Mouse (Mus musculus) splenic B cell, adult 2 months (primary cell): ENCODE data around the gene Smarcb1.
A peak's percentile ranks its signal among the peaks of the same experiment; 100 is the strongest.

ENCODE experiments used
- DNase-seq: peaks from one replicate; pipeline ENCODE4 v3.0.0-alpha.2; 2011; ENCODE audit warnings: low read depth, low spot score
- H3K27me3 ChIP-seq: 2 replicates; pipeline ENCODE4 v1.6.1; 2012; ENCODE audit warnings: mild to moderate bottlenecking, low read length, moderate library complexity, mixed read lengths; ENCODE audit not compliant: control insufficient read depth, poor library complexity, insufficient read depth, severe bottlenecking
- H3K36me3 ChIP-seq: 2 replicates; pipeline ENCODE4 v1.6.1; 2012; ENCODE audit warnings: mild to moderate bottlenecking, low read length, moderate library complexity, mixed read lengths; ENCODE audit not compliant: control insufficient read depth, poor library complexity, insufficient read depth, severe bottlenecking

Smarcb1 gene

DNA sequence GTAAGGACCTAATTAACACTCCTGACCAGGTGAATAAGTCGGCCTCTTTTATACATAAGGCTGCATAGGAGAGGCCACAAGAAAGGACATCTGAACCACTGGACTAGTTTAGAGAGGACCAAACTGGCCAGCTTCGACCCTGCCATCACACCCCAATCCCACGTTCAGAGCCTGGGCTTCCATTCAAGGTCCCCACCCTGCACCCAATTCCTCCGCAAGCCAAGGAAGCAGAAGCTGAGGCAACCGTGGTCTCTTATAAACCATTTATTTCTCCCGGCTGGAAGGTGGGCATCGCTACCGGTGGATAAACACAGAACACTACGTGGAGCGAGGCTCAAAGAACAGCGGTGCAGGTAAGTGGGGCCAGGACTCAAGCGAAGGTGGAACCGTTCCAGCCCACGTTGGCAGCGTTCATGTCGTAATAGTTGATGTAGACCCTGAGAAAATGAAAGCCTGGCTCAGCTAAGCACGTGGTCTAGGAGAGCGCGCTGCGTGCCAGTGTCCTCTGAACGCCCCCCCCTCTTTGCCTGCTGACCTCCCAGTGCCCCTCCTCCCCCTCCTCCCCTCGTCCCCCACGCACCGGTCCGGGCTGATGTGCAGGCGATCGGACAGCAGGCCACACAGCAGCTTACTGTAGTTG is 62.2 kb downstream of the Smarcb1 start:
- peak; percentile 48 for DNase-seq
- Histone ChIP-seq H3K27me3 (no peaks in the 10 kb centered on the region), H3K36me3 (no peaks in the 10 kb centered on the region; the same call in 1 of the 2 replicates)

DNA sequence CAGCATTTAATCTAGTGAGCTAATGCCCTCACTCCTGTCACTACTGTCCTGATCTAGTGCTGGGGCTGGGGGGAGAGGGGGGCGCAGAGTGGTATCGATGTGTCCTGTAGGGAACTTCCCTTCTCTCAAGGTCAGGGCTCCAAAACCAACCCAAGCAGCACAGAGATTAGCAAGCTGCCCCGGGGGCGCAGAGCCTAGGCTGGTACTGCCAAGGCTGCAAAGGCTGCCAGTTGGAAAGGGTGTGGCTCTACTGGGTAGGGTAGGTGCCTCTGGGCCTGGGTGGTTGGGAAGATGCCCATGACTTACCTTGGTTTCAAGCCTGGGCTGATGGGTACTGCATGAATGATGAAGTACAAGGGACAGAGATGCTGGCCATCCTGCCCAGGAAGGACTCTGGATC is 63.8 kb downstream of the Smarcb1 start:
- Histone ChIP-seq H3K36me3 (no peaks in the 10 kb centered on the region; the same call in 1 of the 2 replicates), H3K27me3 (no peaks in the 10 kb centered on the region)
- DNase-seq = no peak

DNA sequence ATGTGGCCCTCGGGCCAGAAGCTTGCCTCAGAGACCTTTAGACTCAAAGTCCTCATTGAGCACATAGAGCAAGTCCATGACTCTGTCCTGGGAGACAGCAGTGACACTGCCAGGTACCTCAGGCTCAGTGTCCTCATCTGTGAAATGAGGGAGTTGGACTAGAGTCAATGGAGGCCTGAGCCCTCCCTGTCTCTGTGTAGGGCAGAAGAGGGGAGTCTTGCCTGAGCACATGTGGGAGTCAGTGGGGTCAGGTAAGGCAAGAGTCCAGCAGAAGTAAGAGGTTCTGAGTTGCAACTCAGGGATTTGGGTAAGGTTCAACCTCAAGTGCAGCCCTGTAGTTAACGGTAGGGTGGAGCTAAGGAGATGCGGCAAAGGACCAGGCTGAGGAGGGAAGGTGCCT is 64.4 kb downstream of the Smarcb1 start:
- Histone ChIP-seq H3K36me3 (no peaks in the 10 kb centered on the region; the same call in 1 of the 2 replicates), H3K27me3 (no peaks in the 10 kb centered on the region)
- DNase-seq = no peak

DNA sequence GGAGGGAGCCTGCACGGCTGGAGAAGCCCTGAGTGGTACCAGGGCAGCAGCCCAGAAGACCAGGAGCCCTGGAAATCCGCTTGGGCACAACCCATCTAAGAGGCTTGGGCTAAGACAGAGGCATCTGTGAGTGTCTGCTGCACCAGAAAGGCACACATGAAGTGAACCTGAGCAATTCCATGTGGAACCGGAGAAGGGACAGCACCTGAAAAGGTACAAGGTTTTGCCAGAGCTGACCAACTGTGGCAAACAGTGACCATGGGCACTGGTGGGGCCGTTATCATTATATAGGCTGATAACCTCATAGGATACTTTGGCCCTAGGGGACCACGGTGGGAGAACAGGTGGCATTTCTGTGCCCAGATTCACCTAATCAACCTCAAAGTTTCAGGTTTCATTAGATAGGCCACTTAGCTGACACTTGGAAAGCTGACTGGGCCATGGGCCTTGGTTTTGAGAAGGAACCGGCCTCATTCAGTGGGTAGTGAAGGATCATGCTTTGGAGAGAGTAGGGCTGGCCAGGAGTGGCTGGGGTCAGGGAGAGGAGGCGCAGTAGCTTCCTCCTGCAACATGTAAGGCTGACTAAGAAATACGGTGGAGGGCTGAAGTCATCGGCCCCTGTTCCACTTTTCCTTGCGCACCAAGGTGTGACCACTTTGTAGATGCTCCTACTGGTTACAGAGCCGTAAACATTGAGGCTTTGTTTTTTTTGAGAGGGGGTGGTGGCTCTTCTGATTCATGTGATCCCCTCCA is 65.1 kb downstream of the Smarcb1 start:
- Histone ChIP-seq H3K36me3 (no peaks in the 10 kb centered on the region; the same call in 1 of the 2 replicates), H3K27me3 (no peaks in the 10 kb centered on the region)
- DNase-seq = no peak

DNA sequence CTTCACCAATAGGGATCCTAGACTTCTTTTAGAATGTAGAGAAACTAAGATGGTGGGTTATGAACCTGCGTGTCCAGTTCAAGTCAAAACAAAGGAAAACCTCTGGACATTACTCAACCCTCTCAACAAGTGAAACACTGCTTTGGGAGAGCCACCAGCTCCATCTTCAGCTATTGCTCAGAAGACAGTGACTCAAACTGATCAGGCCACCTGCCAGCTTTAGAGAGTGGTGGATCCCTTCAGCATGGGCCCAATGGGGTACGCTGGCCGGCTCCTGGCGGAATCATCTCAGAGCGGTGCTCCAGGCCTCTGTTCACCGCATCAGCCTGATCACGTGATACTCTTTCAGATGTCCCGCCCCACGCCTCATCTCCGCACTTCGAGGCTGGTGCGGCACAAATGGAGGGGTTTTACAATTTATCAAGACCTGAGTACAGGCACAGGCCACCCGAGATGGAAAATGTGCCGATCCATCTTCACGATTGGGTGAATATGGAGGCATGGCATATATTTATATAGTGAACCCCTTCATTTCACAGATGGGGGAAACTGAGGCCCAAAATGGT is 65.9 kb downstream of the Smarcb1 start:
- DNase-seq = no peak
- no peaks in the 10 kb centered on the region for H3K27me3 ChIP-seq
- H3K36me3 ChIP-seq = no peaks in the 10 kb centered on the region; the same call in 1 of the 2 replicates

- no peak for DNase-seq
- Histone ChIP-seq H3K36me3 (no peaks in the 10 kb centered on the region; the same call in 1 of the 2 replicates), H3K27me3 (no peaks in the 10 kb centered on the region)
These were observed 66.6 kb downstream of the Smarcb1 start for GRCm38 (mm10) chr10:75854791-75855190.

- H3K36me3 ChIP-seq = no peaks in the 10 kb centered on the region; the same call in 1 of the 2 replicates
- no peaks in the 10 kb centered on the region for H3K27me3 ChIP-seq
- no peak for DNase-seq
These were observed 67.3 kb downstream of the Smarcb1 start for GRCm38 (mm10) chr10:75854096-75854495.

GRCm38 (mm10) chr10:75853452-75853851 is 68.0 kb downstream of the Smarcb1 start:
- Histone ChIP-seq H3K27me3 (no peaks in the 10 kb centered on the region), H3K36me3 (no peaks in the 10 kb centered on the region; the same call in 1 of the 2 replicates)
- DNase-seq = peak; percentile 91

- no peaks in the 10 kb centered on the region for H3K36me3 ChIP-seq
- no peaks in the 10 kb centered on the region for H3K27me3 ChIP-seq
- no peak for DNase-seq
These were observed 68.8 kb downstream of the Smarcb1 start for GRCm38 (mm10) chr10:75852539-75853125.

DNA sequence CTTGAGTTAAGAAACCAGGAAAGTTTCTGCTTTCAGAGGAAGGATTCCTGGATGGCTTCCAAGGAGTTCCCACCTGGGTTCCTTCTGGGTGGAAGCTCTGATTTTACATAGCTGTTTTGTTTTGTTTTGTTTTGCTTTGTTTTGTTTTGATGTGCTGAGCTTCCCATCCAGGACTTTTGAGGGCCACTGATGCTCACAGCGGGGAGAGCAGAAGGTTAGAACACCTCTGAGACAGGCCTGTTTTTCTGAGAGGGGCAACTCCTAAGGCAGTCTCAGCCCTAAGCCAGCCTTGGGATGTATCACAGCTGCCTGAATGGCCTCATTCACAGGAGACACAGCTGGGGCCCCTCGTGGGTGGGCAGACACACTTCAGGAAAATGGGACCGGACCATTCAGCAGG is 69.7 kb downstream of the Smarcb1 start:
- DNase-seq = no peak
- H3K36me3 ChIP-seq = no peaks in the 10 kb centered on the region
- H3K27me3 ChIP-seq = no peaks in the 10 kb centered on the region

DNA sequence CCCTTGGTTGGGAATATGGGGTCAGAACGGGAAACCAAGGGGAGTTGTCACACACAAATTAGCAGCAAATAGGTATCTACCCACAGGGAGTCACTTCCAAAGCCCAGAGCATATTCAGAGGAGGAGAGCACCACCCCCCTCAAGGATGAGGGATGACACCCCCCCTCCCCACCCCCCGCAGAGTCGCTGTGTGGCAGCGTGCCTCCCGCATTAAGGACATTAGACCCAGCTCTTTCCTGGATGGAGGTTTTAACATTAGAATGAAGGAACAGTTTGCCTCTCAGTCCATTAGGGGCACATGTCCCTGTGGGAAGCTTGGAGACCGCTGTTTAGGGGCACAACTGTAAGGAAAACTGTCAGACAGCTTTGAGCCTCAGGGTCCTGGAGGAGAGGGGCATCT is 70.3 kb downstream of the Smarcb1 start:
- H3K36me3 ChIP-seq = no peaks in the 10 kb centered on the region
- H3K27me3 ChIP-seq = no peaks in the 10 kb centered on the region
- DNase-seq = no peak

DNA sequence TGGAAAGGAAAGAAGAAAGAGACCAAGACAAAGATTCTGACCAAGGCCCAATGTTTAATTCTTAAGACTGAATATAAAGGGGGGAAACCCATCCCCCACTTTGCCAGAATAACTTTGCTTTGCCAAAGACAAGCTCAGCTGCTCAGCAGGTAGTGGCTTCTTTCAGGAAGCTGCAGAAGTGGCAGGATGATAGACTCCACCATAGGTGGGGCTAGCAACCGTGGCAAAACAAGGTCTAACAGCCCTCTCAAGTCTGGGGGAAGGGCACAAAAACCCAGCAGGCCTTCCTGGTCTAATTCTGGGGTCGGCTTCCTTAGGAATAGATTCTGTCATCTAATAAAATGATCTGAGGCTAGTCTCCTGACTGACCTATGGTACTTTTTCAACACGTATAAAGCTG is 73.0 kb downstream of the Smarcb1 start:
- no peaks in the 10 kb centered on the region for H3K27me3 ChIP-seq
- no peaks in the 10 kb centered on the region for H3K36me3 ChIP-seq
- DNase-seq = no peak
